Mouse (Mus musculus): ENCODE measurements around the gene Snx11. TPM values are rescaled to one million over a fixed set of nuclear protein-coding genes. Genes with fewer than 3 reads are reported as not detected.
A peak's percentile ranks its signal among the peaks of the same experiment; 100 is the strongest.
"Not testable (repeated sequence)": the region's sequence is repeated elsewhere in the genome, so short reads cannot be mapped to it uniquely, and the experiment has no call there.

The Snx11 gene
- polyA plus RNA-seq, 1 experiment from 2014 or later, result 20.1 TPM

DNA sequence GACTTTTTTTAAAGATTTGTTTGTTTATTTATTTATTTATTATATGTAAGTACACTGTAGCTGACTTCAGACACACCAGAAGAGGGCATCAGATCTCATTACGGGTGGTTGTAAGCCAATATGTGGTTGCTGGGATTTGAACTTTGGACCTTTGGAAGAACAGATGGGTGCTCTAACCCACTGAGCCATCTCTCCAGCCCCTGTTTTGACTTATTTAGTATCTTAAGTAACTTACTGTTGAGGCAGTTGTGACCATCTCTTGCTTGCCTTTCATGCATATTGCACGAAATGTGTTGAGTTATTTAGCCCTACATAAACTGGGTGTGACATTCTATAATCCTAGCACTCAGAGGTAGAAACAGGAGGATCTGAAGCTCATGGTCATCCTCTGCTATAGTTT lies 22.2 kb upstream of the Snx11 start:
- no peak overlapping the region for H3K4me2 ChIP-seq (replicated peaks; ENCODE audit: low read depth, low read length)
- peaks cover 55% of the 10 kb centered on the region for H3K36me3 ChIP-seq (ENCODE audit: insufficient read depth, low read length)
- H3K9me3 ChIP-seq (ENCODE audit: low read length), result no peaks in the 10 kb centered on the region
- H3K9ac ChIP-seq (replicated peaks; ENCODE audit: low read length), result no peak overlapping the region
- H3K27me3 ChIP-seq (ENCODE audit: insufficient read depth, low read length), result no peaks in the 10 kb centered on the region
- WGBS, result 89% methylated on average over 2 of the region's 2 CpGs
- ATAC-seq (ENCODE audit: low FRiP score, low TSS enrichment), result no peak
- no peak overlapping the region for H3K4me3 ChIP-seq (ENCODE audit: low read length)
- H3K27ac ChIP-seq (ENCODE audit: low read length), result no peak overlapping the region
- 0 out of 2 replicates have a peak, but pooled peaks cover 2% of the 10 kb centered on the region for H3K4me1 ChIP-seq (ENCODE audit: insufficient read depth, low read length)

DNA sequence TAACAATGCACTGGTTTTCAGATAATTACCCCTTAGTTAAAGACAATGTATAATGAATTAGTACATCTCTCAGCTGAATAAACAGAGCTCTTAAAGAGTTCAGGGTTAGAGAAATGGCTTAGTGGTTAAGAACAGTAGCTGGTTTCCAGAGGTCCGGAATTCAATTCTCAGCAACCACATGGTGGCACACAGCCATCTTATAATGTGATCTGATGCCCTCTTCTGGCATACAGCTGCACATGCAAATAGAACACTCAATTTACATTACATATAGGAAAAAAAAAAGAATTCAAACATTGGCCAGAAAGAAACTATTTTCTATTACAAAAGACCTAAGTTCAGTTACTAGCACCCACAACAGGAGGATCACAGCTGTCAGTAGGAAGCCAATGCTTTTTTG lies 19.2 kb upstream of the Snx11 start:
- Histone ChIP-seq H3K36me3 (ENCODE audit: insufficient read depth, low read length) (peaks cover 31% of the 10 kb centered on the region), H3K9me3 (ENCODE audit: low read length) (no peaks in the 10 kb centered on the region), H3K27ac (ENCODE audit: low read length) (no peak overlapping the region), H3K4me1 (ENCODE audit: insufficient read depth, low read length) (peaks cover 14% of the 10 kb centered on the region), H3K4me2 (replicated peaks; ENCODE audit: low read depth, low read length) (no peak overlapping the region), H3K4me3 (ENCODE audit: low read length) (no peak overlapping the region), H3K9ac (replicated peaks; ENCODE audit: low read length) (no peak overlapping the region), H3K27me3 (ENCODE audit: insufficient read depth, low read length) (no peaks in the 10 kb centered on the region)
- ATAC-seq (ENCODE audit: low FRiP score, low TSS enrichment), result no peak
- WGBS, result 58% methylated on average over 1 of the region's 1 CpGs

DNA sequence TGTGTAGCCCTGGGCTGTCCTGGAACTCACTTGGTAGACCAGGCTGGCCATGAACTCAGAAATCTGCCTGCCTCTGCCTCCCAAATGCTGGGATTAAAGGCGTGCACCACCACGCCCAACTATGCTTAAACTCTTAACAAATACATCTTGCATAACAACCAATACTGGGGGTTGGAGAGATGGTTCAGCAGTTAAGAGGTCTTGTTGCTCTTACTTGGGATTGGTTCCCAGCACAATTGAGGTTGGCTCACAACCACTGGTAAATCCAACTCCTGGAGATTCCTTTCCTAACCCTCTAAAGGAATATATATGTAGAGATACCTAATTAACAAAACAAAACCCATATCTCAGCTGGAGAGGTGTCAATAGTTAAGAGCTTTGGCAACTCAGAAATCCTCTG lies 18.7 kb upstream of the Snx11 start:
- no peak for ATAC-seq (ENCODE audit: low FRiP score, low TSS enrichment)
- H3K27me3 ChIP-seq (ENCODE audit: insufficient read depth, low read length), result no peaks in the 10 kb centered on the region
- H3K4me2 ChIP-seq (replicated peaks; ENCODE audit: low read depth, low read length), result no peak overlapping the region
- WGBS, result 93% methylated on average over 2 of the region's 2 CpGs
- peaks cover 30% of the 10 kb centered on the region for H3K36me3 ChIP-seq (ENCODE audit: insufficient read depth, low read length)
- H3K9me3 ChIP-seq (ENCODE audit: low read length), result no peaks in the 10 kb centered on the region
- H3K9ac ChIP-seq (replicated peaks; ENCODE audit: low read length), result no peak overlapping the region
- no peak overlapping the region for H3K4me3 ChIP-seq (ENCODE audit: low read length)
- H3K4me1 ChIP-seq (ENCODE audit: insufficient read depth, low read length), result peaks cover 17% of the 10 kb centered on the region
- no peak overlapping the region for H3K27ac ChIP-seq (ENCODE audit: low read length)

DNA sequence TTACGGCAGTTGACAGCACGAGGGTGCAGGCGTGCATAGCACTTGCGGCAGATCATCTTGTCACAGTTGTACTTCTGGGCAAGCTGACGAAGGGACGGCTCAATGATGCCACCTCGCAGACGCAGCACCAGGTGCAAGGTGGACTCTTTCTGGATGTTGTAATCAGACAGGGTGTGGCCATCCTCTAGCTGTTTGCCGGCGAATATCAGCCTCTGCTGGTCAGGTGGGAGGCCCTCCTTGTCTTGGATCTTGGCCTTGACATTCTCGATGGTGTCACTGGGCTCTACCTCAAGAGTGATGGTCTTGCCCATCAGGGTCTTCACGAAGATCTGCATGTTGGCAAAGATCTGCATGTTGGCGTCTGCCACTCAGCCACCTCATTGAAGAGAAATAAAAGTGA lies 18.1 kb upstream of the Snx11 start:
- WGBS, result 96% methylated on average over 13 of the region's 13 CpGs
- Histone ChIP-seq H3K4me3 (ENCODE audit: low read length) (no peak overlapping the region), H3K9ac (replicated peaks; ENCODE audit: low read length) (no peak overlapping the region), H3K4me2 (replicated peaks; ENCODE audit: low read depth, low read length) (no peak overlapping the region), H3K27me3 (ENCODE audit: insufficient read depth, low read length) (no peaks in the 10 kb centered on the region), H3K4me1 (ENCODE audit: insufficient read depth, low read length) (peaks cover 23% of the 10 kb centered on the region), H3K36me3 (ENCODE audit: insufficient read depth, low read length) (peaks cover 24% of the 10 kb centered on the region; the same call in 1 of the 2 replicates), H3K27ac (ENCODE audit: low read length) (no peak overlapping the region), H3K9me3 (ENCODE audit: low read length) (no peaks in the 10 kb centered on the region)
- ATAC-seq (ENCODE audit: low FRiP score, low TSS enrichment), result no peak

DNA sequence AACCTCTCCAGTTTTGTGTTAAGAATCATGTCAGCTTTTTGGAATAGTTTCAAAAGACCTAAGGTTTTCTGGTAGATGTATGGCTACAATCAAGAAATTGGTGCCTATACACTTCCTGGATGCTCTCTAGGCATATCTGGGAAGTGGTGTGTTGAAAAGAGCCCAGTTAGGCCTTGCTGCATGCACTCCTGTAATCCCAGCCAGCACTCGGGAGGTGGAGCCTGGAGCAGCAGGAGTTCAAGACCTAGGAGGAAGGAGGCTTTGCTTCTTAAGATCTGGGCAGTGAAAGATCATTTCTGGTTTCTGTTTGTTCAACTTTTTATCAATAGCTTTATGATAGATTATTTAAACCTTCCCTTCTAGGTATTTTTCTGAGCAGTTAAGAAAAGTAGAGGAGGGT lies 13.3 kb upstream of the Snx11 start:
- Histone ChIP-seq H3K4me3 (ENCODE audit: low read length) (peak overlapping the region; percentile 76), H3K4me2 (replicated peaks; ENCODE audit: low read depth, low read length) (peak overlapping the region; percentile 81), H3K4me1 (ENCODE audit: insufficient read depth, low read length) (peaks cover 29% of the 10 kb centered on the region), H3K9me3 (ENCODE audit: low read length) (no peaks in the 10 kb centered on the region), H3K27ac (ENCODE audit: low read length) (no peak overlapping the region), H3K27me3 (ENCODE audit: insufficient read depth, low read length) (no peaks in the 10 kb centered on the region), H3K36me3 (ENCODE audit: insufficient read depth, low read length) (peaks cover 7% of the 10 kb centered on the region; the same call in 1 of the 2 replicates), H3K9ac (replicated peaks; ENCODE audit: low read length) (peak overlapping the region; percentile 56)
- WGBS, result 0% methylated on average over 1 of the region's 1 CpGs
- no peak for ATAC-seq (ENCODE audit: low FRiP score, low TSS enrichment)

DNA sequence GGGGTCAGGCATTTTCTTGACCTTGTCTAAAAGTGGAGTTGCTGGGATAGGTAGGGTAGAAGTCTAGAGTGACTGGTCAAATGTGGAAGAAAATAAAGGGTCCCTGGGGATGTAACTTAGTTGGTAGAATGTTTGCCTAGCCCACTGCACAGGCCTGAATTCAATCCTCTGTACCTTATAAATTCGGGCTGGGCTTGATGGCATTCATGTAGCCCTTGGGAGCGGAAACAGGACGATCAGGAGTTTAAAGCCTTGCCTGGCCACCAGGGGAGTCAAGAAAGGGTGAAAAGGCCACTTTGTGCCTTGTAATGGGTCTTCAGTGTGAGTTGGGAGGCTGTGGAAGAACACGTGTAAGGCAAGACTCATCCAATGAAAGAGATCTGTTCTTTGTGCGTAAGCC lies 12.6 kb upstream of the Snx11 start:
- Histone ChIP-seq H3K9me3 (ENCODE audit: low read length) (no peaks in the 10 kb centered on the region), H3K4me1 (ENCODE audit: insufficient read depth, low read length) (peaks cover 29% of the 10 kb centered on the region), H3K9ac (replicated peaks; ENCODE audit: low read length) (peak overlapping the region; percentile 83), H3K4me3 (ENCODE audit: low read length) (peak overlapping the region; percentile 76), H3K27ac (ENCODE audit: low read length) (peak overlapping the region; percentile 96; the same call in 1 of the 2 replicates), H3K27me3 (ENCODE audit: insufficient read depth, low read length) (no peaks in the 10 kb centered on the region), H3K36me3 (ENCODE audit: insufficient read depth, low read length) (0 out of 2 replicates have a peak, but pooled peaks cover 3% of the 10 kb centered on the region), H3K4me2 (replicated peaks; ENCODE audit: low read depth, low read length) (peak overlapping the region; percentile 81)
- ATAC-seq (ENCODE audit: low FRiP score, low TSS enrichment), result no peak
- WGBS, result 8% methylated on average over 5 of the region's 5 CpGs

DNA sequence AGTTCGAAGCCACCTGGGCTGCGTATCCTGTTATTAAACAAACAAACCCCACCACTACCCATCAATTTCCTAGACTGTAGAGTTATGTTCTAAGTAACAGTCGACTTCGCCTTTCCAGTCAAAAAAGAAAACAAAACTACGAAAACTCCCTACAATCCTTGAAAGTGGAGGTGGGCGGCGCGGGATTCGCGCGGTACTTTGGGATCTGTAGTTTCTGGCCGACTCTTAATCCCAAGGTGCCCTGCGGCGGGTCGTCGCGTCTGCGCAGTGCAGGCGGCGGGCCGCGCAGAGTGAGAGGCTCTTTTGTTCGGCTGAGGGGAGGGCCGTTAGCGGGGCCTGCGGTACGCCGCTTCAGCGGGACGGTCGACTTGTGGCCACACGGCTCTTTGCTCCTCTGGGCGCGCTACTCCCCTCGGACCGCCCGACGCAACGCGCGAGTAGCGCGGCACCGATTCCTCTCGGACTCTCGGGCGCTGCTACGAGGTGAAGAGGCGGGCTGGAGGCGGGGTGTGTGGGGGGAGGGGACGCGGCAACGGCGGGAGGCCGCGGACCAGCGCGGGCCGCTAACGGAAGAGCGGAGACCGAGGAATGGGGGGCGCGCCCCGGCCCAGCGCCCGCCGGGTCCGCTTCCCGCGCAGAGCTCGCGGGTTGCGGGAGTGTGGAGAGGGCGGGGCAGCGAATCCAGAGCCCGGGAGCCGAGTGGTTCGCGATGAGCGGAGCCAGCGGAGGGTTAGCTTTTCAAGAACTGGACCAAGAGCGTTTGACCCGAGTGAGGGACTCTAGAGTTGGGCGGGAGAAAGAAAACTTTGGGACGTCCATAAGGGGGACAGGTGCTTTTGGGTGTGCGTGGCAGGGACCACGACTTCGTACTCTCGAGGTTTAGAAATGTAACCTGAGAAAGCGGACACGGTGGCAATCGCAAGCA lies 11.8 kb upstream of the Snx11 start, which contains the start of gene Cbx1:
Gene Cbx1, plus strand, starts transcription at position 257 of the 925 bp plus-strand sequence.
- peak within 1 kb of the TSS; percentile 76 for H3K4me3 ChIP-seq (ENCODE audit: low read length)
- H3K4me2 ChIP-seq (replicated peaks; ENCODE audit: low read depth, low read length), result peak within 1 kb of the TSS; percentile 81
- peaks cover 29% of the 10 kb centered on the region for H3K4me1 ChIP-seq (ENCODE audit: insufficient read depth, low read length)
- WGBS, result 1% methylated on average over 89 of the region's 93 CpGs
- peak within 1 kb of the TSS; percentile 83 for H3K9ac ChIP-seq (replicated peaks; ENCODE audit: low read length)
- ATAC-seq (ENCODE audit: low FRiP score, low TSS enrichment), result peak; percentile 98
- H3K27ac ChIP-seq (ENCODE audit: low read length), result peak within 1 kb of the TSS; percentile 96
- H3K27me3 ChIP-seq (ENCODE audit: insufficient read depth, low read length), result no peaks in the 10 kb centered on the region
- 0 out of 2 replicates have a peak, but pooled peaks cover 3% of the 10 kb centered on the region for H3K36me3 ChIP-seq (ENCODE audit: insufficient read depth, low read length)
- H3K9me3 ChIP-seq (ENCODE audit: low read length), result no peaks in the 10 kb centered on the region

DNA sequence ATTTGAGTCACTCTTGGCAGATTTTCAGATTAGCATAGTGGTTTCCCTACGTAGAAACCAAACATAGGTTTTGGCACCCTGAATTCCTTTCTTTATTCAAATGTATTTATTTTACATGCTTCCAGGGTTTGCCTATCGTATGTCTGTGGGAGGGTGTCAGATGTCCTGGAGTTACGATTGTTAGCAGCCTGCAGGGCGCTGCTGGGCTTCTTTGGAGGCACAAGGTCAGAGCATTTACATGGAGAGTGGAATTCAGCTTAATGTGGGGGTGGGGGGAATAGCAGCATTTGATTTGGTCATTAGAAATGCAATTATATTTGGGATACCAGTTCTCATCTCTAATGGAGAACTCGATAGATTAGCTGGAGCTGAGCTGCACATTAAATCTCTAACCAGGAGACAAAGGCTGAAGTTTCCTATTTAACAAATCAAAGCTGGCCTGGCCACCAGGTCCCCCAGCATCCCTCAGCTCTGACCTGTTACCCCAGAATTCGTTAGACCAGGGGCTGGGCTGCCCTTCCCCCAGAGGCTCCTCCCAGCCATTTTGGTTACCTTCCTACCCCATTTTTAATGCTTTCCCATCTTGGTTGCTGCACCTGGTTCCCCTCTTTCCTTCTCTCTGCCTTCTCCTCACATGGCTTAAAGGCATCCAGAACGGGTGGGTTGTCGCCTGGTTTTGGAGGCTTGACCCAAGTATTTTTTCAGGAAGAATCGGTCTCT lies 9.5 kb upstream of the Snx11 start:
- WGBS, result 26% methylated on average over 9 of the region's 9 CpGs
- Histone ChIP-seq H3K4me3 (ENCODE audit: low read length) (no peak overlapping the region), H3K27me3 (ENCODE audit: insufficient read depth, low read length) (no peaks in the 10 kb centered on the region), H3K4me1 (ENCODE audit: insufficient read depth, low read length) (peaks cover 20% of the 10 kb centered on the region), H3K9me3 (ENCODE audit: low read length) (no peaks in the 10 kb centered on the region), H3K27ac (ENCODE audit: low read length) (no peak overlapping the region), H3K9ac (replicated peaks; ENCODE audit: low read length) (no peak overlapping the region), H3K36me3 (ENCODE audit: insufficient read depth, low read length) (0 out of 2 replicates have a peak, but pooled peaks cover 3% of the 10 kb centered on the region), H3K4me2 (replicated peaks; ENCODE audit: low read depth, low read length) (no peak overlapping the region)
- no peak for ATAC-seq (ENCODE audit: low FRiP score, low TSS enrichment)

DNA sequence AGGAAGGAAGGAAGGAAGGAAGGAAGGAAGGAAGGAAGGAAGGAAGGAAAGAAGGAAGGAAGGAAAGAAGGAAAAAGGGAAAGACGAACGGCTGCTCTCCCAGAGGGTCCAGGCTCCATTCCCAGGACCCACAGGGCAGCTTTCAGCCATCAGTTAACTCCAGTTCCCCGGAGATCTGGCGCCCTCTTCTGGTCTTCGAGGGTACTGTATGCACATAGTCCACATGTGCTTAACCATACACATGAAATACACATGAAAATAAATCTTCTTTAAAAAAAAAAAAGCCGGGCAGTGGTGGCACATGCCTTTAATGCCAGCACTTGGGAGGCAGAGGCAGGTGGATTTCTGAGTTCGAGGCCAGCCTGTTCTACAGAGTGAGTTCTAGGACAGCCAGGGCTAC lies 7.5 kb upstream of the Snx11 start:
- H3K9me3 ChIP-seq (ENCODE audit: low read length); H3K4me3 ChIP-seq (ENCODE audit: low read length); H3K9ac ChIP-seq (replicated peaks; ENCODE audit: low read length); H3K36me3 ChIP-seq (ENCODE audit: insufficient read depth, low read length); H3K4me1 ChIP-seq (ENCODE audit: insufficient read depth, low read length); ATAC-seq (ENCODE audit: low FRiP score, low TSS enrichment); H3K27me3 ChIP-seq (ENCODE audit: insufficient read depth, low read length); H3K27ac ChIP-seq (ENCODE audit: low read length); H3K4me2 ChIP-seq (replicated peaks; ENCODE audit: low read depth, low read length): not testable (repeated sequence)
- WGBS, result 16% methylated on average over 7 of the region's 7 CpGs
